ENCODE assay signal across 17 mouse cellular contexts in the genomic region with DNA sequence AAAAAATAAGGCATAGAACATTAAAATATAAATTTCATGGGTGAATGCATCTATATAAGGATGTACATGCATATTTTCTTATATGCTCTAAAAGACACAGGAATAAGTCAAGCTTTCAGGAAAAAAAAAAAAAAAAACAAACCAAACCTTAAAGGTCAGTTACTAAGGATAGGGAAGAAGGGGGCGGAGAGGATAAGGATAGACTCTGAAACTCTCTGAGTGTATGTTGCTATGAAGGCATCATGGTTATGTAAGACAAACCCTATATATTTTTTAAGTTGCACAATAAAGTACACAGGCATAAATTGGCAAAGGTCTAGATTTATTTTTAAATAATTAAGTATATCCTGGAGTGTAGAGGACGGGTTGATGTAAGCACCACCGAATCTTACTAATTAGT. TPM values are rescaled to one million over a fixed set of nuclear protein-coding genes. Genes with fewer than 3 reads are reported as not detected.
"Had no signal": no experiment of that assay in that cellular context is flagged by ENCODE, and none has a peak within 500 bp of the region (broad histone marks: within the 10 kb centered on the region; RNA-seq: fewer than 3 reads in every experiment).

No protein-coding gene starts in this region.

- H3K4me3 ChIP-seq: neural tube, embryonic 13.5 days; neural tube, embryonic 15.5 days; stomach, embryonic 15.5 days had no signal

- DNase-seq: retina, postnatal 1 day; right cerebral cortex, adult 18-20 months; right cerebral cortex, postnatal 14 days; right cerebral cortex, postnatal 25 days; right cerebral cortex, postnatal 4 days; spleen, adult 18-20 months; thymus, adult 18-20 months; thymus, adult 2 months; thymus, postnatal 14 days; thymus, postnatal 25 days; thymus, postnatal 36 days; thymus, postnatal 4 days had no signal

- H3K27ac ChIP-seq: neural tube, embryonic 13.5 days; neural tube, embryonic 15.5 days; stomach, embryonic 15.5 days; stomach, postnatal 0 days had no signal

RNA-seq across cellular contexts. Expression of gene Pth, which starts 26.9 kb away (rescaled TPM):
- total RNA-seq: neutrophil, adult 5-6 weeks had no signal
